Mouse (Mus musculus) c-Kit-positive CD71-positive TER-119-positive erythroid progenitor cells, embryonic 14.5 days (primary cell): ENCODE measurements at regions not wholly inside any gene's neighbourhood (a gene's known extent, or its start where the extent isn't known, plus 50 kb on each side); places are given as distances from the start of the nearest gene placed in this dataset.

Source experiments
- DNase-seq: peaks from one replicate; pipeline ENCODE4 v3.0.0-alpha.2; 2013; ENCODE audit warnings: low spot score

DNA sequence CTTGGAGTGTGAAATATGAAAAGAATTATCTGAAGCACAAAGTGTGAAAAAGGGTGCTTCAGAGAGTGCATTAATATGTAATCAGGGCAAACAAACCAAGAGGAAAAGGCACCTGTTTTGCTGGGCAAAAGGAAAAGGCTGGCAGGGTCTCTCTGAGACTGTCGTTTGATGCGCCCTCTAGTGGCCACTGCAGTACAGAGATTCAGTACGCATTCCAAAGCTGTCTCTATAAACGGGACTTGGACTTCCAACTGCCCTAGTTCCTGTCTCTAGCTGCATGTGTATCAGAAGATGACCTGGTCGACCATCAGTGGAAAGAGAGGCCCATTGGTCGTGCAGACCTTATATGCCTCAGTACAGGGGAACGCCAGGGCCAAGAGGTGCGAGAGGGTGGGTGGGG is 58.7 kb upstream of the D16Ertd472e start:
- peak; percentile 20 for DNase-seq

- no peak for DNase-seq
Measured at GRCm38 (mm10) chr16:78631797-78632196, 55.3 kb upstream of the D16Ertd472e start.

GRCm38 (mm10) chr16:78626803-78627202 is 50.3 kb upstream of the D16Ertd472e start:
- DNase-seq = no peak
